Mouse (Mus musculus) spleen, embryonic (tissue): ENCODE measurements at regions not wholly inside any gene's neighbourhood (a gene's known extent, or its start where the extent isn't known, plus 50 kb on each side); places are given as distances from the start of the nearest gene placed in this dataset.

Experiments
- CTCF ChIA-PET: fragments of 350-600 bp; sonication (Branson Sonifier 250); formaldehyde crosslinking; loops from one replicate; lab custom pipeline; 2022; lab: Charles Lee

- CTCF ChIA-PET: no interaction called here
Observed at GRCm38 (mm10) chr7:70219310-70219709, 147.2 kb downstream of the Nr2f2 start.

GRCm38 (mm10) chr7:70217137-70217536 is 149.4 kb downstream of the Nr2f2 start:
- CTCF ChIA-PET: no interaction called here

- CTCF ChIA-PET: no interaction called here
Observed at GRCm38 (mm10) chr7:70213970-70214520, 152.5 kb downstream of the Nr2f2 start.

GRCm38 (mm10) chr7:70205900-70206299 is 160.6 kb downstream of the Nr2f2 start:
- CTCF ChIA-PET: no interaction called here

- CTCF ChIA-PET: no interaction called here
Observed at GRCm38 (mm10) chr7:70200188-70200587, 166.3 kb downstream of the Nr2f2 start.

- CTCF ChIA-PET: no interaction called here
Observed at GRCm38 (mm10) chr7:70178956-70179355, 187.6 kb downstream of the Nr2f2 start.

- CTCF ChIA-PET: no interaction called here
Observed at GRCm38 (mm10) chr7:70178006-70178405, 188.5 kb downstream of the Nr2f2 start.

GRCm38 (mm10) chr7:70176686-70177259 is 189.8 kb downstream of the Nr2f2 start:
- CTCF ChIA-PET: no interaction called here

- CTCF ChIA-PET: no interaction called here
Observed at GRCm38 (mm10) chr7:70176086-70176485, 190.4 kb downstream of the Nr2f2 start.

- CTCF ChIA-PET: no interaction called here
Observed at GRCm38 (mm10) chr7:70172431-70172830, 194.1 kb downstream of the Nr2f2 start.

- CTCF ChIA-PET: no interaction called here
Observed at GRCm38 (mm10) chr7:70171456-70171855, 195.1 kb downstream of the Nr2f2 start.

GRCm38 (mm10) chr7:70168080-70168479 is 198.5 kb downstream of the Nr2f2 start:
- CTCF ChIA-PET: no interaction called here

GRCm38 (mm10) chr7:70166081-70166480 is 200.5 kb downstream of the Nr2f2 start:
- CTCF ChIA-PET: no interaction called here

- CTCF ChIA-PET: no interaction called here
Observed at GRCm38 (mm10) chr7:70165501-70165900, 201.0 kb downstream of the Nr2f2 start.

GRCm38 (mm10) chr7:70164691-70165193 is 201.8 kb downstream of the Nr2f2 start:
- CTCF ChIA-PET: no interaction called here

GRCm38 (mm10) chr7:70158531-70158930 is 208.0 kb downstream of the Nr2f2 start:
- CTCF ChIA-PET: no interaction called here

- CTCF ChIA-PET: no interaction called here
Observed at GRCm38 (mm10) chr7:70144726-70145271, 221.7 kb downstream of the Nr2f2 start.

GRCm38 (mm10) chr7:70136837-70137236 is 229.7 kb downstream of the Nr2f2 start:
- CTCF ChIA-PET: no interaction called here

- CTCF ChIA-PET: no interaction called here
Observed at GRCm38 (mm10) chr7:70135416-70135815, 231.1 kb downstream of the Nr2f2 start.

GRCm38 (mm10) chr7:70129963-70130362 is 236.6 kb downstream of the Nr2f2 start:
- CTCF ChIA-PET: no interaction called here

GRCm38 (mm10) chr7:70122818-70123217 is 243.7 kb downstream of the Nr2f2 start:
- CTCF ChIA-PET: no interaction called here

- CTCF ChIA-PET: no interaction called here
Observed at GRCm38 (mm10) chr7:70119517-70119916, 247.0 kb downstream of the Nr2f2 start.

- CTCF ChIA-PET: no interaction called here
Observed at GRCm38 (mm10) chr7:70118971-70119370, 247.6 kb downstream of the Nr2f2 start.
